8 mouse cellular contexts compared by ENCODE assay signal in genomic region chr8:108798012-108798411, GRCm38 (mm10).
DNase-seq lines count a peak whose midpoint lies in the region; ATAC-seq and TF ChIP-seq lines count a peak whose summit lies in the region.

No protein-coding gene starts in this region.

- H3K36me3 ChIP-seq in hindbrain, embryonic 15.5 days = peaks cover 20% of the 10 kb centered on the region
- peaks cover 69% of the 10 kb centered on the region for H3K36me3 ChIP-seq in limb, embryonic 14.5 days (ENCODE audit: control insufficient read depth, insufficient read depth, low read length)

- ATAC-seq in hindbrain, embryonic 15.5 days (ENCODE audit: low FRiP score, low read depth) = peak; percentile 76
- ATAC-seq in limb, embryonic 14.5 days (ENCODE audit: low FRiP score, low read depth) = peak; percentile 71

- TF ChIP-seq CTCF in embryonic fibroblast, embryonic 13.5 days (IDR thresholded peaks at IDR 0.05; ENCODE audit: borderline replicate concordance, insufficient read depth, low read length) = no peak

- peaks cover 11% of the 10 kb centered on the region; the same call in 1 of the 2 replicates for H3K4me1 ChIP-seq in embryonic fibroblast, embryonic 13.5 days (ENCODE audit: control insufficient read depth, insufficient read depth, low read length)
- H3K4me1 ChIP-seq in hindbrain, embryonic 15.5 days (replicated peaks) = peaks cover 20% of the 10 kb centered on the region
- H3K4me1 ChIP-seq in limb, embryonic 14.5 days (ENCODE audit: control insufficient read depth, insufficient read depth, low read length) = peaks cover 23% of the 10 kb centered on the region

- peak overlapping the region; percentile 16; the same call in 1 of the 2 replicates for H3K4me2 ChIP-seq in hindbrain, embryonic 15.5 days
- no peak overlapping the region for H3K4me2 ChIP-seq in limb, embryonic 14.5 days (replicated peaks; ENCODE audit: low read depth, low read length, severe bottlenecking)

- DNase-seq in embryo, embryonic 11 days = peak; percentile 29
- no peak for DNase-seq in embryo, embryonic 10.5 days (ENCODE audit: low spot score)
- peak; percentile 21 for DNase-seq in R1 (ENCODE audit: low read depth, low spot score)
- DNase-seq in limb, embryonic 14.5 days (ENCODE audit: low spot score) = peak; percentile 85
- DNase-seq in ovary, adult 18-20 months (ENCODE audit: low spot score) = peak; percentile 84
- DNase-seq in embryo, embryonic 9.5 days (ENCODE audit: extremely low spot score) = no peak

- H3K9me3 ChIP-seq in hindbrain, embryonic 15.5 days = no peaks in the 10 kb centered on the region
- H3K9me3 ChIP-seq in limb, embryonic 14.5 days (ENCODE audit: control insufficient read depth, low read length) = peaks cover 10% of the 10 kb centered on the region; the same call in 1 of the 2 replicates

- no peaks in the 10 kb centered on the region for H3K27me3 ChIP-seq in hindbrain, embryonic 15.5 days
- no peaks in the 10 kb centered on the region for H3K27me3 ChIP-seq in limb, embryonic 14.5 days (ENCODE audit: control insufficient read depth, insufficient read depth, low read length)

- no peak overlapping the region for H3K9ac ChIP-seq in hindbrain, embryonic 15.5 days
- no peak overlapping the region for H3K9ac ChIP-seq in limb, embryonic 14.5 days (ENCODE audit: low read depth, low read length, severe bottlenecking)

- TF ChIP-seq POLR2A in embryonic fibroblast, embryonic 13.5 days (IDR thresholded peaks at IDR 0.05; ENCODE audit: low read depth, low read length) = no peak
- no peak for TF ChIP-seq POLR2A in limb, embryonic 14.5 days (IDR thresholded peaks at IDR 0.05; ENCODE audit: borderline replicate concordance, extremely low read depth, insufficient read depth, insufficient read length)

- H3K27ac ChIP-seq in embryonic fibroblast, embryonic 13.5 days (ENCODE audit: insufficient read depth, low read length) = peak overlapping the region; percentile 80
- H3K27ac ChIP-seq in hindbrain, embryonic 15.5 days (replicated peaks) = no peak overlapping the region; the same call in 1 of the 2 replicates
- peak overlapping the region; percentile 52; the same call in 1 of the 2 replicates for H3K27ac ChIP-seq in limb, embryonic 14.5 days (replicated peaks; ENCODE audit: low read depth, low read length)

- WGBS in hindbrain, embryonic 15.5 days = 44% methylated on average over 12 of the region's 12 CpGs
- 35% methylated on average over 12 of the region's 12 CpGs for WGBS in limb, embryonic 14.5 days

- no peak overlapping the region for H3K4me3 ChIP-seq in embryonic fibroblast, embryonic 13.5 days (ENCODE audit: insufficient read depth, low read length)
- H3K4me3 ChIP-seq in hindbrain, embryonic 15.5 days = no peak overlapping the region
- H3K4me3 ChIP-seq in limb, embryonic 14.5 days (replicated peaks; ENCODE audit: low read length) = no peak overlapping the region

Comparison
In these comparisons a context has a peak if more than half of its experiments do, and no peak if none do; other contexts are left out.
1. DNase-seq: peak in embryo, embryonic 11 days (single experiment), R1 (single experiment), limb, embryonic 14.5 days (single experiment) and ovary, adult 18-20 months (single experiment); none in embryo, embryonic 10.5 days (single experiment) and embryo, embryonic 9.5 days (single experiment).